Mouse (Mus musculus) thymus, adult 2 months (tissue): Measurements from ENCODE around the gene Jag2.

Experiments used
- CTCF ChIP-seq: fragments of 200-500 bp; IDR thresholded peaks from 2 replicates; pipeline ENCODE4 v1.5.1; 2012; ENCODE audit warnings: mild to moderate bottlenecking, control low read depth, low read length, moderate library complexity, borderline replicate concordance; ENCODE audit not compliant: control insufficient read depth, poor library complexity, insufficient read depth; ENCODE audit errors: extremely low read depth
- POLR2A ChIP-seq: fragments of 200-500 bp; IDR thresholded peaks from 2 replicates; pipeline ENCODE4 v1.6.1; 2012; ENCODE audit warnings: mild to moderate bottlenecking, low read length, control low read depth, moderate library complexity; ENCODE audit not compliant: control insufficient read depth, poor library complexity, insufficient read depth; ENCODE audit errors: extremely low read depth

DNA sequence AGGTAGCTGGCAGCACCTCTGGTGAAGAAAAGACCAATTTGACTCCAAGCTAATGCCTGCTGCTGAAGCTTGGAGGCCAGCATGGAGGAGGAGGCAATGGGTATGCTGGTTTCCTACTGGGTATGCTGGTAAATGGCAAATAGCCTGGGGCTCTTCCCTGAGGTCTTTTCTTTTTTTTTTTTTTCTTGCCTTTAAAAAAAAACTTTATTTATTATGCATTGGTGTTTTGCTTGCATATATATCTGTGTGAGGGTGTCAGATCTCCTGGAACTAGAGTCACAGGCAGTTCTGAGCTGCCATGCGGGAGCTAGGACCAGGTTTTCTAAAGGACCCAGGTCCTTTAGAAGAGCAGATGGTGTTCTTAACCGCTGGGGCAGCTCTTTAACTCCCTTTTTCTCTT lies 58.3 kb downstream of the Jag2 start:
- TF ChIP-seq CTCF = no peak
- TF ChIP-seq POLR2A = no peak
